Mouse (Mus musculus): ENCODE results near the gene Mcoln2.

DNA sequence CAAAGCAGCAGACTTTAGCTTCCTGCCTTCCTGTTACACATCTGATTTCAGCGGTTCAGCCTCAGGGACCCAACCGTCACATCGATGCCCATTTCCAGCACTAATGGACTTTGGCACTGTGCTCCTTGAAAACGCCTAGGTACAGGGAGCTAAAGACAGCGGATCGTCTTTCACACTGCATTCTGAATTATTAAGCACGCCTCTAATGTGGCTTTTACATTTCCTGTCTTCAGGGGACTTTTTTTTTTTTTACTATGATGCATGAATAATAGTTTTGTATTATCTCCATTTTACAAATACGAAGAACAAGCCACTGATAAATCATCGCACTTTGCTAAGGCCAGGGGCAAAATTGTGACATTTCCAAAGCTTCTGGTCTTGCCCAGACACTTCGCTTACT is 36.4 kb downstream of the Mcoln2 start:
- TF ChIP-seq CTCF (IDR thresholded peaks at IDR 0.05; ENCODE audit: borderline replicate concordance, insufficient read depth, low read depth, low read length), result no peak
- no peak for TF ChIP-seq POLR2A (IDR thresholded peaks at IDR 0.05; ENCODE audit: borderline replicate concordance, insufficient read depth, low read length)

All from cerebellum, adult 2 months (tissue).